Mouse (Mus musculus) stomach, postnatal 0 days (tissue): Measurements from ENCODE around the gene Vezt.

Experiments used
- CTCF ChIP-seq: IDR thresholded peaks from 2 replicates; pipeline ENCODE4 v1.5.1; 2016; ENCODE audit warnings: antibody characterized with exemption, low read depth, mild to moderate bottlenecking, moderate library complexity
- EP300 ChIP-seq: optimal IDR thresholded peaks from 2 replicates; pipeline ENCODE3; 2016; ENCODE audit warnings: antibody characterized with exemption

GRCm38 (mm10) chr10:93915531-93916275 is 119.9 kb downstream of the Vezt start:
- TF ChIP-seq CTCF (no peak), EP300 (no peak)
